Mouse (Mus musculus): ENCODE measurements at regions not wholly inside any gene's neighbourhood (a gene's known extent, or its start where the extent isn't known, plus 50 kb on each side); places are given as distances from the start of the nearest gene placed in this dataset.

- TF ChIP-seq CTCF (IDR thresholded peaks at IDR 0.05; ENCODE audit: extremely low read depth, insufficient read depth, insufficient read length, insufficient replicate concordance) (no peak), POLR2A (IDR thresholded peaks at IDR 0.05; ENCODE audit: low read depth, low read length) (no peak)
These were observed 97.0 kb downstream of the Rpap3 start for GRCm38 (mm10) chr15:97608651-97609050.
